Mouse (Mus musculus) retina, postnatal 7 days (tissue): ENCODE results near the gene Lpcat1.

Experiments used
- DNase-seq: peaks from one replicate; pipeline ENCODE4 v3.0.0-alpha.2; 2012; ENCODE audit warnings: low read depth, low spot score

Gene Lpcat1

DNA sequence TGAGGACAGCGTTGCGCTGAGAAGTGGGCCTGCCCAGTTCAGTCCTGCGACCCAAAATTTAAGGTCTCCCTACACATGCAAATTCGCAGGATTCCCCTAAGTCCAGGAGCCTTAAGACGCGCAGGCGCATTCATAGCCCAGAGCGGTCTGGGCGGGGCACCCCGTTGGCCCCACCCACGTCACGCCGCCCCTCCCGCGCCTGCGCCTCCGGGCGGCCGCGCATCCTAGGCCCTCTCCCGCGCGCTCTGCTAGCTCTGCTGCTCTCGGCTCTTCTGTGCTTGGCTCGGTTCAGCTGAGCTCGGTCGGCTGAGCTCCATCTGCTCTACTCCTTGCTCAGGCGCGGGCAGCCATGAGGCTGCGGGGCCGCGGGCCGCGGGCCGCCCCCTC, at the start of gene Lpcat1:
Gene Lpcat1, plus strand, starts transcription at position 164 of the 387 bp plus-strand sequence.
- peak; percentile 84 for DNase-seq

DNA sequence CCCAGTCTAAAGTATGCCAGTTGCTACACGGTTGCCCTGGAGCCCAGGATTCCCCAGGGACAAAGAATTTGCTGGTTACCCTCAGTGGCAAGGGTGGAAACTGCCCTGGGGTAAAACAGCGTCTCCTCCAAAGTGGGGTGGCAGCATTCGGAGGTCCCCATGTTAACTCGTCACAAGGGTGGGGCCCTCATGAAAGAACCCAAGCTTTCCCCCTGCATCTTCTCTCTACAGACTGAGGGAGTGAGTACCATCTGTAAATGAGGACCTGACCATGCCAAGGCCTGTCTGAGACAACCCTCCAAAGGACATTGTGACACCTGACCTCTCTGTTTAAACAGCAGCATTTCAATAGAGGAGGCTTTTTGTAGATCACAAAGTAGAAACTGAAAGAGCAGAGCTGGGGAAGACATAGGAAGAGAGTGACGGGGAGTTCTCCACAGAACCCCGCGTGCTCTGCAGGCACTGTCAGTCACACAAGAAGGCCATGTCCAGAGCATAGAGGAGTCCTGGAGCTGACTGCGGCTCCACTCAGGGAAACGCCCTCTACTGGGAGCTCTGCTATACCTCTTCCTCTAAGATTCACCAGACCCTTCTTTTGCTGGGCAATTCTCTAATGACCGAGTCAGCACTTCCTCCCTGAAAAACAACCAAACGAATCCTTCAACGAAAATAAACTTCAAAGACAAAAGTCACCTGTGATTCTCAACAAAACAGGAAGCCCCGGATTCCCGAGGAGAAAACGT, 49.3 kb upstream of the Lpcat1 start:
- DNase-seq, result no peak

DNA sequence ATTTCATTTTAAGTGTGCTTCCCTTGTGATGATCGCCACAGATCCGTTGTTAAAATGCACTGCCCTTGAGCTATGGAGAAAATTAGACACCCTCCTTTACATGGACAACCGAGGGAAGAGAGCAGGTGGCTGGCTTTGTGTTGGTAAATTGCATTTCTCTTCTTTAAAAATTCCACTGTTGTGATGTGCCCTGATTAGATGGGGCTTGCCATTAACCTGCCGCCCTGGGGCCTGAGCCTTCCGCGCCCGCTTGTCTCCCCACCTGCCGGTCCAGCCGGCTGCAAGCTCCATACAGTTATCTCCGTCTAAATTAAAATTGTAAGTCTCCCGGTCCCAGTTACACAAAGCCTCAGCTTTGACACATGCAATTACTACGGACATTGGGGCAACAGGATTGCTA, 48.7 kb upstream of the Lpcat1 start:
- DNase-seq, result no peak

DNA sequence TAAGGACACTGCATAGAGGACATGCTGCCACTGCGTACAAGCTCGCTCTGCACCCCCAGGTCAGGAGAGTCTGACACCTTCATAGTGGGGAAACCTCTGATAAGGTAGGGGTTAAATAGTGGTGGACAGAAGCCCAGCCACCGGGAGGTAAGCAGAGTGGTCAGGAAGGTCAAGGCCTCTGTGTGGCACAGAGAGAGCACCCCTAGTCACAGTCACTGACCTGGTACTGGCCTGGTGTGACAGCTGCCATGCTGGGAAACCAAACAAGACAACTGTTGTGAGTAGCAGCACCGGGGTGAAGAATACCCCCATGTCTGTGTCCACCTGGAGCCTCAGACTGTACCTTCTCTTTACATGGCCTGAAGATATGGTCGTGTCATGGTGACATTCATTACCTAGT, 47.8 kb upstream of the Lpcat1 start:
- no peak for DNase-seq

DNA sequence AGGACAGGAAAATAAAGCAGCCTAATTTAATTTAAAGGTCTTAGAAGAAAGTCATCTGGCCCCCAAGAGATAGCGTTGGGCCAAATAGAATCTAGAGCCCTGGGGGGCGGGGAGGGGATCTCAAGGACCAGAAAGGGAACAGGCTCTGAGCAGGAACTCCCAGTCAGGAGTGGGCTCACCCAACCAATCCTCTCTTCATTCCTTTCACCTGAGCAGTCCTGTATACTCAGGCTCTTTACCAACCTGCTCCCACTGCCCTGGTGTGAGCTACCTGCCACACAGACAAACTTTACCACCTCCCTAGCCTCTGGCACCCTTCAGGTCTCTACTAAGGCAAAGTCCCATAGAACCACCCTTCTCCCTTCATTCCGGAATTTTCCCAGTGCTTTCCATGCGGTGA, 44.0 kb upstream of the Lpcat1 start:
- no peak for DNase-seq

DNA sequence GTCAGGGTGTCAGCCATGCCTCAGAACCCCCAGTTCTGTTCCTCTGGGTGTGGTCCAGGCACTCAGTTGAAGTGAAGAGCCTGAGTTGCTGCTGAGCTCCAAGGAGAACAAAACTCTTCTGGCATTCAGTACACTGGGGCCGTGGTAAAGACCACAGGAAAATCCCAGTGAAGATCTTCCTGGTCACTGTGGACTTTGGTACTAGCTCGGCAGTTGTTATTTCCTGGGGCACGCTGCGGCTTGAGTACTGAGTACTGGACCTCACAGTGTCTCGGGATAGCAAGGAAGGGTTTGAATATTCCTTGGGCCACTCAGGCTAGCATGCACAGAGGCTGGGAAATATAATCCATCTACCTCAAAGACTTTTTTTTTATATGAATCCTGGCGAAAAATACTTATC, 42.0 kb upstream of the Lpcat1 start:
- DNase-seq, result no peak

DNA sequence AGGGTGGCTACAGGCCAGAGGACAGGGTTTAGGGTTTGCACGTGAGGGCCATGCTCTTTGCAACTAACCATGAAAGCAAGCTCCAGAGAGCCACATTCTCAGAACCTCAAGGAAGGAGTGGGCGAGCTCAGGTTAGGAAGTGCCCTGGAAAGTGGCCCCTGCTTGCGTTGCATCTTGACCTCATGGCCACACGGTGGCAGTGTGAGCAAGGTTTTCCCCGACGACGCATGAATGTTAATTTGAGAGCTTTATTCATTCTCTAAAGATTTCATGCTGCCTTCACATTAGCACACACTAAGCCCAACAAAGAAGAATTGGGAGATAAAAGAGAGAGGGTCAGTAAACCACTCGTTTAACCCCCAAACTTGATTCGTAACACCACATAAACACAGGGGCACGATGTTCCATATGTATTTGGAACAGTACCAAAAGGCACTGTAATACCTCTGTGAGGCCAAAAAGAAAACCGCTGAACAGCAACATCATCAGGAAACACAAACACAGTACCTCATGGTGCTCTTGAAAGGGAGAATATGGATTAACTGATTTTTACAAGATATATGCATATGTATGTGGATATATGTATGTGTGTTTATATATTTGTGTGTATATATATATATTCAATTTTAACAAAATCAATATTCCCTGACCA, 41.0 kb upstream of the Lpcat1 start:
- peak; percentile 65 for DNase-seq

DNA sequence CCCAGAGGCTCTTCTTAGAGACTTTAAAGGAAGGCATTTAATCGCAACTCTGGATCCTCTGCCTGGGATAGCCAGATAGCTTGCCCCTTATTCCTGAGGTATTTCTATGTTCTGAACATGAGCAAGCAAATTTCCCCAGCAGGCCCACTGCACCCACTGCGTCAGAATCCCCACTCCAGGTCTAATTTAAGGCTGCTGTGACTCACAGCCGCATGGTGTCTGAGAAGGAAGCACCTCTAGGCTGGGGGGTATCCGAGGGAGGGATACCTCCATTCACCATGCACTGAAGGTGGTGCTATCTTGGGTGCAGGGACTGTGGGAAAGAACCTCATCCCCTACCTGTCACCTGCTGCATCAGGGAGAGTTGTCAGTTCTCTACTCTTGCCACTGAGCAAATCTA, 40.4 kb upstream of the Lpcat1 start:
- no peak for DNase-seq

DNA sequence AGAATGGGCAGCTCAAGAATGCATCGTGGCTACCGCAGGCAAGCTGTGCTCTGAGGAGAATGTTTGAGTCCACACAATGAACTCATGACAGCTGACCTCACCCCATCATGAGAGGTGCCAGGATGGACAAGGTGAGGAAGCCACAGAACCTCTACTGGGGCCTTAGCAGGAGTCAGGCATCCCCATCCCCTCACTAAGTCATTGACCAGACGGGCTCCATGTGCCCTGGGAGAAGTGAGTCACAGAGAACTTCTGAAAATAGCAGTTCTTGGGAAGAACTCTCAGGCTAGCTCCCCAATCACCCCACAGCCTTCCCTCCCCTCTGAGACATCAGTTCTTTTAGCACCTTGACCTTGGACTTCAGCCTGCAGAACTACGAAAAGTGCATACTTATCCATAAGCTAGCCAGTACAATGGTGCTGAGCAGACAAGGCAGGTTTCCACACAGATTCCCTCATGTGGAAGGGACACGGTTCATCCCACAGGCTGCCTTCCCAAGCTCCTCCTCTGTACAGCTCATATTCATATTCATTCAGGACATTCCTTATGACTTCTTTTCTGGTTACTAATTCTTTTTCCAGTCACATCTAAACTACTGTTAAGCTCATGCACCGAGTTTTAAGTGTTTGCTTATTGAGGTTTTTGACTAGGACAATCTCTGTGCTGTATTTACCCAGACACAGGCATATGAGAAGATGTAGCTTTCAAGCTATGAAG, 37.2 kb upstream of the Lpcat1 start:
- DNase-seq, result no peak

- no peak for DNase-seq
Observed at GRCm38 (mm10) chr13:73432466-73433149, 34.4 kb upstream of the Lpcat1 start.

DNA sequence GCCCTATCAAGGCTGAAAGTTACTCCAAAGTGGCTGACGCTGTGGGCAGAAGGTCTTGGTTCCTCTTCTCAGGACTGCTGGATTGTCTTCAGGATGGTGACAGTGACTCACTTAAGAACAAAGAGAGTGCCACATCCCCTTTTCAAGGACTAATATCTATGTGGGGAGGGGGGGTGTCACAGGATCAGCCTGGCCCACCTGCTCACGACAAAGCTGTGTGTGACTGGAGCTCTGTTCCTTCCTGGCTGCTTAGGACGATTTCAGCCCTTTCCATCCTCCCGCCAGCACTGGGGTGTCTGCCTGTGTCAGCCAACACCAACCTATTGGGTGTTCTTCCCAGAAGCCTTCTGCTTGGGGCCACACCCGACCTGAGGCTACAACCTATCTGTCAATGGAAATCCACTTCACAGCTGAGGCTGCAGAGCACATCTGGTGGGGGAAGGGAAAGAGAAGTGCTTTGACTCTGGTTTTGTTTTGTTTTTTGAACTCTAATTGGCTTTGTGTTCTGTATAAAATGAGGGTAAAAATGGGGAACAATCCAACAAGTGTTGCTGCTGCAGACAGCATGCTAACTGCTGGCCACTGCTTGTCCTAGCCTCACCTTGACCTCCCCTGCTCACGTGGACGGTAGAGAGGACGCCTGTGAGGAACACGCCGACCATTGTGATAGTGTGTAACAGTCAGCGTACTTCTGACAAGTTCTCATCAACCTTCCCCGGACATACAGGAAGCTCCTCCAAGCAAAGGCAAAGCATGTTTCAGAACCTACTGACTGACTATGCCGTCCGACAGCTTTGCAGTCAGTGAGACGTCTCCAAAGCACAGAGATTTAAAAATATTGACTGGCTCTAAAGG, 33.1 kb upstream of the Lpcat1 start:
- no peak for DNase-seq

DNA sequence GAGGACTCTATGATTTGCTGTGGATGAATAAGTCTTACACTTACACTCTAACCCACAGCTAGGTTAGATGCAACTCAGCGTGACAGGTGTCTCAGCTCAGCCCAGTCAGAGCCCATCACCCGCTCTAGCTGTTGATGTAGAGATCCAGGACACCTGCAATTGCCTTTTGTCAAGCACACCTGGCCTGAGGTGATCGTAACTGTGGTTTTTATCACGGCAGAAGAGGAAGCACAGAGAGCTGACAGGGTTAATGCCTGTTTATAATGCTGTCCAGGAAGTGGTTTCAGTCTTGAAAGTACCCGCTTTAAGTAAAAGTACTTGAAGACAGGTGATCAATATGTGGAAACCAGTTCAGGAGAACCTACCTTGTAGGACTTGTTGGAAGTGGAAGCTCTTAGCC, 32.3 kb upstream of the Lpcat1 start:
- no peak for DNase-seq

DNA sequence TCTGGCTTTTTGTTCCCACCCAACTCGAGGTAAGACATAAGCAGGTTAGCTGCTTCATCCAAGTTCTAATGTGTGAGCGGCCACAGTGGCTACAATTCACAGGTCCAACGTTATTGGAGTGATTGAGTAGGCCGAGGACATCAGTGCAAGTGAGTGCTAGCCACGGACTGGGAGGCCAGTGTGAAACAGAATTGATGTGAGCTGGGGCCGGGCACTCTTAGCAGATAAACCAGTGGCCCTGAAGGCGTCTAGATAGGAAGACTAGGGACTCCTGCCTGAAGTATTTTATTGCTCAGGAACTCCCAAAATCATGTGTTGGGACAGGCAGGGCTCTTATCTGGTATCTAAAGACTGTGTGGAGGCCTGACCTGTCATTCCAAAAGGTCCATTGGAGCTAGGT, 31.3 kb upstream of the Lpcat1 start:
- DNase-seq, result no peak

GRCm38 (mm10) chr13:73439057-73439456, 27.9 kb upstream of the Lpcat1 start:
- DNase-seq, result no peak

GRCm38 (mm10) chr13:73441032-73441431, 26.0 kb upstream of the Lpcat1 start:
- no peak for DNase-seq

DNA sequence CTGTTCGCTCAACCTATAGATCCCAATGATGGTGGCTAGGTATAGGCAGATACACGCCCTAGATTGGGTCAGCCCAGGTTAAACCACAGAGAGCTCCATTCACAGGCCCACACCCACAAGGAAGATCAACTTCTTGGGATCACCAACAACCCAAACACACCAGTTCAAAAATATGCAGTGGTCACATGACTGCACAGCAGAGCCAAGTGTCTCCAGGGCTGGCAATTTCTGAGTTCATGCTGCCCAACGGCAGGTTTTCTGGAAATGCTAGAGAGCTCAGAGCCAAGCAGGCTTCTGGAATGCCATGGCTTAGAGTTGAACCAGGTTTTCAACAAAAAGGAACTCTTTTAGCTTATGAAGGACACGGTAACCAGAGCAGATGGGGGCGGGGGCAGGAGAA, 25.3 kb upstream of the Lpcat1 start:
- DNase-seq, result no peak

GRCm38 (mm10) chr13:73442431-73442830, 24.6 kb upstream of the Lpcat1 start:
- no peak for DNase-seq

GRCm38 (mm10) chr13:73443093-73443821, 23.7 kb upstream of the Lpcat1 start:
- no peak for DNase-seq

DNA sequence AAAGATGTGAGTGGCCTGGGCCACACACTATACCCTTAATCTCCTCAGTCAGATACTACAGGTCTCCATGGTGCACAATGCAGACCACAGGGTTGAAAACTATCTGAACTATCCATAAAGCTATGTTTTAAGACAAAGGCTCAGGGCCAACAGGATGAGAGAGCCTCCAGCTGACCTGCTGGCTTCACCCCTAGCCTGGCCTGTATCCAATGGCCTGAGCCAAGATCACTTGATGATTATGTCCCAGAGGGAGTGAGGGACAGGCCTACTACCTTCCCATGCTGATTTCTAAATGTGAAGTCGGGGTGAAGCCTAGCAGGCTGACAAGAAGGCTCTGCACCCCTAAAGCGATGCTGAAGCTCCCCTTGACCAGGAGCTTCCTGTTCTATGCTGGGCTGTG, 21.9 kb upstream of the Lpcat1 start:
- DNase-seq, result no peak

GRCm38 (mm10) chr13:73446076-73446475, 20.9 kb upstream of the Lpcat1 start:
- DNase-seq, result no peak

- DNase-seq, result no peak
Observed at GRCm38 (mm10) chr13:73446494-73446893, 20.5 kb upstream of the Lpcat1 start.
